Mouse (Mus musculus): ENCODE measurements around the gene Cacfd1. TPM values are rescaled to one million over a fixed set of nuclear protein-coding genes. Genes with fewer than 3 reads are reported as not detected.

Gene Cacfd1
- polyA plus RNA-seq, 1 experiment = 17.8 TPM

DNA sequence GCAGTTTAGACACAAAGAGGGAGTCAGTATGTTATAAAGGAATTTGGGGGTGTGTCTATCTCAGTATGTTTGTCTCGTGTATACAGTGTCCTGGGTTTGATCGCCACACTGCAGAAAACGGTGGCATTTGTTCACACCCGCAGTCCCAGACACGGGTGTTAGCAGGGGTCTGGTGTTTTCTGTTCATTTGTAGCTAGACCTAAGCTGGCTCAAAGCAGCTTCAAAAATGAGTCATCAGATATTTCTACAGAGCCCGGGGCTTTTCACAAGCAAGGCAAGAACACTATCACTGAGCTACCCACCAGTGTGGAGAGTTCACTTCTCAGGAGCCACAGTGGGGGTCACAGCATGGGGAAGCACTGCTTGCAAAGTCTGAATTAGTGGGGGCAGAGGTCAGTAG is 39.7 kb downstream of the Cacfd1 start:
- Histone ChIP-seq H3K9me3 (replicated peaks; ENCODE audit: control insufficient read depth, insufficient read depth, low read length, poor library complexity, severe bottlenecking) (no peaks in the 10 kb centered on the region), H3K4me3 (ENCODE audit: low read depth, low read length) (no peak overlapping the region), H3K27me3 (ENCODE audit: control insufficient read depth, insufficient read depth, low read length, poor library complexity, severe bottlenecking) (no peaks in the 10 kb centered on the region), H3K4me1 (ENCODE audit: control insufficient read depth, insufficient read depth, low read length) (no peaks in the 10 kb centered on the region), H3K9ac (ENCODE audit: low read depth, poor library complexity, severe bottlenecking) (no peak overlapping the region), H3K36me3 (ENCODE audit: control insufficient read depth, insufficient read depth, low read length, poor library complexity, severe bottlenecking) (no peaks in the 10 kb centered on the region), H3K27ac (ENCODE audit: insufficient read depth, low read length) (no peak overlapping the region)
- no peak for TF ChIP-seq EP300 (IDR thresholded peaks at IDR 0.05; ENCODE audit: insufficient read depth, low read depth, low read length)
- no peak for TF ChIP-seq POLR2A (IDR thresholded peaks at IDR 0.05; ENCODE audit: insufficient read depth, low read length)
- no peak for TF ChIP-seq CTCF (IDR thresholded peaks at IDR 0.05; ENCODE audit: low read depth, low read length)

DNA sequence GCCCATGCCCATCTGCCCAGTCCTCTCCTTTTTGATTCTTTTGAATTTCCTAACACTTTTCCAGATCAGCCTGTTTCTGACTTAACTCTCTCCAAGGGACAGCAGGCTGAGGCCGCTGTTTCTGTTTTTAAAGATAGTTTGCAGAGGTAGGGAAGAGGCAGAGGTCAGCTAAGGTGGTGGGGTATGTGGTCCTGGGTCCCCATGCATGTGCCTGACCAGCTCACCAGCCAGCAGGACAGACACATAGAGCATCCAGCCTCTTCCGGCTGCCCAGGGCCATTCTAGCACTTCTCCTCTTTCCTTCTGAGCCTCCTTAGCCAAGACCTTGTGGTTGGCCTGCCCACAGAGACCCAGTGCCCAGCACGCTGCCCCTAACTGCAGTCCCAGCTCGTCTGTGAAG is 48.5 kb downstream of the Cacfd1 start:
- TF ChIP-seq EP300 (IDR thresholded peaks at IDR 0.05; ENCODE audit: insufficient read depth, low read depth, low read length) (no peak), POLR2A (IDR thresholded peaks at IDR 0.05; ENCODE audit: insufficient read depth, low read length) (no peak), CTCF (IDR thresholded peaks at IDR 0.05; ENCODE audit: low read depth, low read length) (no peak)
- H3K9ac ChIP-seq (ENCODE audit: low read depth, poor library complexity, severe bottlenecking) = no peak overlapping the region
- no peak overlapping the region for H3K27ac ChIP-seq (ENCODE audit: insufficient read depth, low read length)
- H3K27me3 ChIP-seq (ENCODE audit: control insufficient read depth, insufficient read depth, low read length, poor library complexity, severe bottlenecking) = no peaks in the 10 kb centered on the region
- no peaks in the 10 kb centered on the region for H3K4me1 ChIP-seq (ENCODE audit: control insufficient read depth, insufficient read depth, low read length)
- H3K9me3 ChIP-seq (replicated peaks; ENCODE audit: control insufficient read depth, insufficient read depth, low read length, poor library complexity, severe bottlenecking) = no peaks in the 10 kb centered on the region
- no peaks in the 10 kb centered on the region for H3K36me3 ChIP-seq (ENCODE audit: control insufficient read depth, insufficient read depth, low read length, poor library complexity, severe bottlenecking)
- no peak overlapping the region for H3K4me3 ChIP-seq (ENCODE audit: low read depth, low read length)

DNA sequence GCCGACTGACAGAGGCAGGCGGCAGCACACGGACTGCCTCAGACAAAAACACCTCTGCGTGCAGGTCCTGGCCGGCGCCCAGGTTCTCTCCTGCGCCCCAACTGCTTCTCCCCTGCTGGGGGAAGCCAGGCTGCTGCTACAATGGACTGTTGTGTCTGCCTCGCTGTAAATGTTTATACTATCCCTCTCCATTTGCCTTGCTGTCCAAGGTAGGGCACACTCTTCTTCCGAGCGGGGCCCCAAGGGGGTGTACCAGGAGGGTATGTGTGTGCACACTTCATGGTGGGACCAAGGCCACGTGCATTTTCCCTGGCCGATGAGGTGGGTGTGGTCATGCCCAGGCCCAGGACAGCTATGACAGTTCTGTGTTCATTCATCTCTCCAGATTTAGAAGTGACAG is 49.0 kb downstream of the Cacfd1 start:
- TF ChIP-seq POLR2A (IDR thresholded peaks at IDR 0.05; ENCODE audit: insufficient read depth, low read length) (no peak), CTCF (IDR thresholded peaks at IDR 0.05; ENCODE audit: low read depth, low read length) (no peak), EP300 (IDR thresholded peaks at IDR 0.05; ENCODE audit: insufficient read depth, low read depth, low read length) (no peak)
- Histone ChIP-seq H3K9me3 (replicated peaks; ENCODE audit: control insufficient read depth, insufficient read depth, low read length, poor library complexity, severe bottlenecking) (no peaks in the 10 kb centered on the region), H3K9ac (ENCODE audit: low read depth, poor library complexity, severe bottlenecking) (no peak overlapping the region), H3K27me3 (ENCODE audit: control insufficient read depth, insufficient read depth, low read length, poor library complexity, severe bottlenecking) (no peaks in the 10 kb centered on the region), H3K4me3 (ENCODE audit: low read depth, low read length) (no peak overlapping the region), H3K36me3 (ENCODE audit: control insufficient read depth, insufficient read depth, low read length, poor library complexity, severe bottlenecking) (no peaks in the 10 kb centered on the region), H3K27ac (ENCODE audit: insufficient read depth, low read length) (no peak overlapping the region), H3K4me1 (ENCODE audit: control insufficient read depth, insufficient read depth, low read length) (no peaks in the 10 kb centered on the region)

DNA sequence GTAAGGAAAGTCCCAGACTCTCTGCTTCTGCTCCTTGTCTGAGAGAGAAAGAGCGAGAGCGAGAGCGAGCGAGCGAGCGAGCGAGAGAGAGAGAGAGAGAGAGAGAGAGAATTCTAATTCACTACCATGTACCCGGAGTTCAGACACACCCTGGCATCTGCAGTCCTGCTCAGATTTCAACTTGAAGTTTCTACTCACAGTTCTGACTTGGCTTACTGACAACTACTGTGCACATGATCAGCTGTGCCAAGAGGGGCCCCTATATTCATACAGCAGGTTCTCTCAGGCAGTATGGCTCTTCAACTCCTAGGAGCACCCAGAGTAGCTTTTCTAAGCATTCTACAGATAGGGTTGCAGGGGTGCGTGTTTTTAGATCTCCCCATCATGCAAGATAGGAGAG is 49.5 kb downstream of the Cacfd1 start:
- TF ChIP-seq CTCF (IDR thresholded peaks at IDR 0.05; ENCODE audit: low read depth, low read length) (no peak), POLR2A (IDR thresholded peaks at IDR 0.05; ENCODE audit: insufficient read depth, low read length) (no peak), EP300 (IDR thresholded peaks at IDR 0.05; ENCODE audit: insufficient read depth, low read depth, low read length) (no peak)

DNA sequence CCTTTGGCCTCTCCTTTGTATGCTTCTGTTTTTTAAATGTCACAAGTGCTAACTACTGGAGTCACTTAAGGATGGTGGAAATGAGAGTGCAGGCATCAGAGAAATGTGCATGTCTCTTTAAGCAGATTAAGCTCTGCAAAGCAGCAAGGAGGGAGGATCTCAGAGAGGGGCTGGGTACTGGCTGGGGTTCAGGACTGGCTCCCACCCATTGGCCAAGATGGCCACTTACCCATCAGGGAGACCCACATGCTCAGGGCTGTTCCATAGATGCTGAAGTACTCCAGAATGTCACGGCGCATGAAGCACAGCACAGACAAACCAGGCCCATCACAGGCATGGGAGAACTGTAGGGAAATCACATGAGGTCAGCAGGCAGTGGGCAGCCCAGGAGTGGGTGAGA is 57.4 kb downstream of the Cacfd1 start:
- no peaks in the 10 kb centered on the region for H3K36me3 ChIP-seq (ENCODE audit: control insufficient read depth, insufficient read depth, low read length, poor library complexity, severe bottlenecking)
- no peak overlapping the region for H3K4me3 ChIP-seq (ENCODE audit: low read depth, low read length)
- no peak overlapping the region for H3K27ac ChIP-seq (ENCODE audit: insufficient read depth, low read length)
- no peaks in the 10 kb centered on the region for H3K9me3 ChIP-seq (replicated peaks; ENCODE audit: control insufficient read depth, insufficient read depth, low read length, poor library complexity, severe bottlenecking)
- no peaks in the 10 kb centered on the region for H3K27me3 ChIP-seq (ENCODE audit: control insufficient read depth, insufficient read depth, low read length, poor library complexity, severe bottlenecking)
- H3K4me1 ChIP-seq (ENCODE audit: control insufficient read depth, insufficient read depth, low read length) = no peaks in the 10 kb centered on the region
- no peak for TF ChIP-seq CTCF (IDR thresholded peaks at IDR 0.05; ENCODE audit: low read depth, low read length)
- no peak for TF ChIP-seq POLR2A (IDR thresholded peaks at IDR 0.05; ENCODE audit: insufficient read depth, low read length)
- no peak for TF ChIP-seq EP300 (IDR thresholded peaks at IDR 0.05; ENCODE audit: insufficient read depth, low read depth, low read length)
- H3K9ac ChIP-seq (ENCODE audit: low read depth, poor library complexity, severe bottlenecking) = no peak overlapping the region

More for the DNA sequence above, 49.5 kb downstream of the Cacfd1 start:
- no peaks in the 10 kb centered on the region for H3K4me1 ChIP-seq (ENCODE audit: control insufficient read depth, insufficient read depth, low read length)
- H3K36me3 ChIP-seq (ENCODE audit: control insufficient read depth, insufficient read depth, low read length, poor library complexity, severe bottlenecking) = no peaks in the 10 kb centered on the region
- no peaks in the 10 kb centered on the region for H3K27me3 ChIP-seq (ENCODE audit: control insufficient read depth, insufficient read depth, low read length, poor library complexity, severe bottlenecking)
- H3K9ac ChIP-seq (ENCODE audit: low read depth, poor library complexity, severe bottlenecking) = no peak overlapping the region
- H3K9me3 ChIP-seq (replicated peaks; ENCODE audit: control insufficient read depth, insufficient read depth, low read length, poor library complexity, severe bottlenecking) = no peaks in the 10 kb centered on the region
- no peak overlapping the region for H3K4me3 ChIP-seq (ENCODE audit: low read depth, low read length)
- H3K27ac ChIP-seq (ENCODE audit: insufficient read depth, low read length) = no peak overlapping the region

DNA sequence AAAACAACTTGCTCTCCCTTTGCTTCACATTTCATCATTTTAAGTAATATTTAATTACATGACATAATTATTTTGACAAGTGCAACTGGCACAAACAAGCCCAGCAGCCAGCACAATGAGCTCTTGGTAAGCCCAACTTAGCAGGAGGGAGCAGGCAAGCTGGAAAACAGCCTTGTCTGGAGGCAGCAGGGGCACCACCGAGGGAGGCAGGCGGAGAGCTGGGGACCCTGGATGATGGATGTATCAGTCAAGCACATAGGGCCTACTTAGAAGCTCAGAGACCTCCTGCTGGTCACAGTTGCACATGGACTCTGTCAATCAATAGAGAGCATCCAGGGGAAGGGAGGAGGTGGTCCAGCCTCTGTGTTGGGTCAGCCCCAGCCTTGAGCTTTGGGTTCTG is 58.3 kb downstream of the Cacfd1 start:
- TF ChIP-seq EP300 (IDR thresholded peaks at IDR 0.05; ENCODE audit: insufficient read depth, low read depth, low read length) (no peak), CTCF (IDR thresholded peaks at IDR 0.05; ENCODE audit: low read depth, low read length) (no peak), POLR2A (IDR thresholded peaks at IDR 0.05; ENCODE audit: insufficient read depth, low read length) (no peak)
- H3K27ac ChIP-seq (ENCODE audit: insufficient read depth, low read length) = no peak overlapping the region
- H3K9ac ChIP-seq (ENCODE audit: low read depth, poor library complexity, severe bottlenecking) = no peak overlapping the region
- no peaks in the 10 kb centered on the region for H3K9me3 ChIP-seq (replicated peaks; ENCODE audit: control insufficient read depth, insufficient read depth, low read length, poor library complexity, severe bottlenecking)
- H3K4me3 ChIP-seq (ENCODE audit: low read depth, low read length) = no peak overlapping the region
- H3K4me1 ChIP-seq (ENCODE audit: control insufficient read depth, insufficient read depth, low read length) = no peaks in the 10 kb centered on the region
- H3K27me3 ChIP-seq (ENCODE audit: control insufficient read depth, insufficient read depth, low read length, poor library complexity, severe bottlenecking) = no peaks in the 10 kb centered on the region
- no peaks in the 10 kb centered on the region for H3K36me3 ChIP-seq (ENCODE audit: control insufficient read depth, insufficient read depth, low read length, poor library complexity, severe bottlenecking)
